Mouse (Mus musculus) lung, postnatal 10 days (tissue): ENCODE measurements around the gene D230025D16Rik.
"Not testable (repeated sequence)": the region's sequence is repeated elsewhere in the genome, so short reads cannot be mapped to it uniquely, and the experiment has no call there.

Source experiments
- DNase-seq: peaks from one replicate; pipeline ENCODE4 v3.0.0; 2021

D230025D16Rik gene

DNA sequence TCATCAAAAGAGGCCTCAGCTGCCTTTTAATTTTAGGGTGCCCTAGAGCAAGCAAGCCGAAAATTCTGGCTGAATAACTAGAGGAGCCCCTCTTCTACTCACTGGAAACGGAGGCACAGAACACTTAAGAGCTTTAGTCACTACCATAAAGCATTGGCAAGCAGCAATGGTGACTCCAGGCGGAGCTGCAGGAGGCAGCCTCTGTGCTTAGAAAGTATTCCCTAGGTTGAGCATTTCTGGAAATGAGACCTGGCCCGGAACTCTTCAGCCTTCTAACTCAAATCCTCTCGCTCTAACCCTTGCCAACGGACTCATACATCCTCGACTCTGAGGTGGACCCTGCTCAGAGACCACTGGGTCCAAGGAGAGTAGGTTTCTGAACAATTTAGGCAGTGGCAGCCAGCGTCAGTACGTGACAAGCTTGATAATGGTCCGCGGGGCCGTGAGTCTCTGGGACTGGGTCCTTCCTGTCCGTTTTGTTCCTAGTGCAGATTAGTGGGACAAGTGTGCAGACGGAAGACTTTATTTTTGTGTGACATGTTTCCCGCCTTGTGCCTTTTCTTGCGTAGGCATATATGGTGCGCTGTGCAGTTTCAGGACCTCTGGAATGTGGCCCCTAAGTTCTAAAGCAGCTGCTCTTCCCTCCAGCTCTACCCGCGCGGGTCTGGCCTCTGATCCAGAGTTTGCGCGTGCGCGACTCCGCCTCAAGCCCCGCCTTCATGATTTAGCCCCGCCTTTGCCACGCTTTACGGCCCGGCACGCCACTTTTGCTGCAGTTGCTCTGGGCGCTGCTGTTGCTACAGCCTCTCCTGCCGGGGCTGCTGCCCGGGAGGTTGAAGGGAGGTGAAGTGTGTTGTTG, at the start of gene D230025D16Rik:
Gene D230025D16Rik, plus strand, starts transcription at position 733 of the 859 bp plus-strand sequence.
- DNase-seq = peak; percentile 96

- DNase-seq = not testable (repeated sequence)
Measured at GRCm38 (mm10) chr8:105175287-105175686, 49.7 kb upstream of the D230025D16Rik start.

DNA sequence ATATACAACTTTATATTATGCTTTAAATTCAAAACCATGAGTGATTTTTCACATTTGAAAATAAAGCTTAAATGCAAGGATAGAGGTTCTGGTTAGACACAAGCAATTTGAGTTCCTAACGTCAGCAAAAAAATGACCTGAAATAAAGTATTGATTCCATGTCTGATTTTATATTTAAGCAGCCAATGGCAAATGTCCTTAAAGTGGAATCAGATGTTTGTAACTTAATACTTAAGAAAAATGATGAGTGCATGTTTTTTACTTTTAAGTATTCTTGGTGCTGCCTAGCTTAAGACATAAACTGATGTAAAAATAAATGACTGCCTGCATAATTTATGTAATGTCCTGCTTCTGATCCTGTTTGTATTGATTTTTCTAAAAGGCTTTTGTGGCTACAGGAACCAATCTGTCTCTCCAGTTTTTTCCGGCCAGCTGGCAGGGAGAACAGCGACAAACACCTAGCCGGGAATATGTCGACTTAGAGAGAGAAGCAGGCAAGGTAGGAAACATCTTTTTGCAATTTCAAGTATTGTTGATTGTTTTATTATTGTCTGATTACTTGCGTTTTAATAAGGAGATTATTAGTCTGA, 46.6 kb upstream of the D230025D16Rik start:
- no peak for DNase-seq

- no peak for DNase-seq
Measured at GRCm38 (mm10) chr8:105182201-105182600, 42.7 kb upstream of the D230025D16Rik start.

DNA sequence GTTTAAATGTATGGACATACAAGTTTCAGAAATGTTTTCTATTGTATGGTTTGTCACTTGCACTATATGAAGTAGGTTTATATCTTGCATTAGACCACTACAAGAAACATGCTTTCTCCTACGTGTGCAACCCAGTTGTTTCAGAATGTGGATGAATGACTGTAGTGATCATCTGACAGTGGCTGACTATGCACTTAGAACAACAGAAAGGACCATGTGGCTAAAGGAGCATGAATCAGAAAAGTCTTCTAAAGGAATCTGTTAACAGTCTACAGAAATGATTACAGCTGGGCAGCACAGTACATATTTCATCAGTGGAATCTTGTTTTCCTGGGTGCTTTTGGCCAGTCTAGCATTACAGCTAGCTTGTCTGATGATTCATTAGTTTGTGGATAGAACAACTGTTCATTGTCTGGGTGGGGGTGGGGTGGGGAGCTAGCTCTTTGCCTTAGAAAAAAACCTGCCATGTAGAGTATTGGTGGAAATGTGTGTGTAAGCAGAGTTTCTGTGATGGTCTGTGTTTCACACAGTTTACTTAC, 38.4 kb upstream of the D230025D16Rik start:
- no peak for DNase-seq

GRCm38 (mm10) chr8:105192182-105192581, 32.8 kb upstream of the D230025D16Rik start:
- no peak for DNase-seq

DNA sequence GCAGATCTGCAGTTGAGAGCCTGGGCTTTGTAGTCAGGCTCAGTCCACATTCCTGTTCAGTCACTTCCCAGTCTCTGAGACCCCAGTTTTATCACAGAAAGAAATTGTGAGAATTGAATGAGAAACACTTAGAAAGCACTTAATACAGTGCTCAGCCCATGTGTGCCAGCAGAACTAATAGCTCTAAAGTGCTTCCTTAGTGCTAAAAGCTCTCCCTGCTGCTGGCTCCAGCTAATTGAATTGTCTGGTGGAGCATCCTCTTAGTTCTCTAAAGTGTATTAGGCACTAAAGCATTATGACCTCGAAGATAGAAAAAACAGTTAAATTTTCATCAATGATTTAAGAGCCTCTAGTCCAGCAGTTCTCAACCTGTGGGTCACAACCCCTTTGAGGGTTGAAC, 19.2 kb upstream of the D230025D16Rik start:
- DNase-seq = no peak

DNA sequence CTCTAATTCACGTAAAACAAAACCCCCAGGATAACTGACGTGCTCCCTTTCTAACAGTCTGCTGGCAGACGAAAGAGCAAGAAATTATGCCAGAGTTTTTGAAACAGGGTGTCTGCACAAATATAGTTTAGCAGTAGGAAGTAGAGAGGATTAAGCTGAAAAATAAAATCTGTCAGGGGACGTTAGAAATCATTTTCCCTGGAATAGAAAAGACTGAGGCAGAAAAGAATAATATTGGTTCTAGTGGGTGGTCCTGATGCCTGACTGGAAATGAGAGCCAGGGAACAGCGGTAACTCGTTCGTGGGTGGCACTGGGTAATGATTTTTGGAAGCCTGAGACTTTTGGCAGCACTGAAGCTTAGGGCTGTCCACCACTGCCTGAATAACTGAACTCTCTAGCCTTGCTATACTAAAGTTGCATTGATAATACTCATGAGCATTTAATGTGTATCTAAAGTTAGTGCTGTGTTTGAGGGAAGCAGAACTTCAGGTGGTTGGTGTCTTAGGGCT, 18.1 kb upstream of the D230025D16Rik start:
- DNase-seq = no peak

- no peak for DNase-seq
Measured at GRCm38 (mm10) chr8:105207675-105208273, 17.2 kb upstream of the D230025D16Rik start.

GRCm38 (mm10) chr8:105209153-105210110, 15.5 kb upstream of the D230025D16Rik start:
- DNase-seq = no peak

- no peak for DNase-seq
Measured at GRCm38 (mm10) chr8:105214104-105214503, 10.8 kb upstream of the D230025D16Rik start.

GRCm38 (mm10) chr8:105217926-105218522, 6.9 kb upstream of the D230025D16Rik start:
- DNase-seq = peak; percentile 26

GRCm38 (mm10) chr8:105223850-105224249, 1.1 kb upstream of the D230025D16Rik start:
- DNase-seq = peak; percentile 17

- no peak for DNase-seq
Measured at GRCm38 (mm10) chr8:105225272-105225593, 288 bp downstream of the D230025D16Rik start.

DNA sequence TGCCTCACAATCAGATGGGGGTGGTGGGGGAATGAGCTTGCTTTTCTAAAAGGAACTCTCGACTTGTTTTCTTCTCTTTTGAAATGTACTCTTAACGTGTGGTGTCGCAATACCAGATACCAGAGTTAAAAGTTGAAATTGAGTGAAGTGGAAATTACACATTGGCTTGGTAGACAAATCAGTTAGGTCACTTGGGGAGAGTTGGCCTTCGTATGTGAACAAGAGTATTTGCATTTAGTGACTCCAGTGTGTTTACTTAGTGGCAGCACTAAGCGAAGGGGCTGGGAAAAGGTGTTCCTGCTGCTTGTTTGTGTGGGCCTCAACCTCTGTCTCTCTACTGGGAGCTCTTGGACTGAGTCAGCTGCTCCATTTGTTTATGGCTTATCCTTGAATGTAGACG, 972 bp downstream of the D230025D16Rik start:
- peak; percentile 52 for DNase-seq

DNA sequence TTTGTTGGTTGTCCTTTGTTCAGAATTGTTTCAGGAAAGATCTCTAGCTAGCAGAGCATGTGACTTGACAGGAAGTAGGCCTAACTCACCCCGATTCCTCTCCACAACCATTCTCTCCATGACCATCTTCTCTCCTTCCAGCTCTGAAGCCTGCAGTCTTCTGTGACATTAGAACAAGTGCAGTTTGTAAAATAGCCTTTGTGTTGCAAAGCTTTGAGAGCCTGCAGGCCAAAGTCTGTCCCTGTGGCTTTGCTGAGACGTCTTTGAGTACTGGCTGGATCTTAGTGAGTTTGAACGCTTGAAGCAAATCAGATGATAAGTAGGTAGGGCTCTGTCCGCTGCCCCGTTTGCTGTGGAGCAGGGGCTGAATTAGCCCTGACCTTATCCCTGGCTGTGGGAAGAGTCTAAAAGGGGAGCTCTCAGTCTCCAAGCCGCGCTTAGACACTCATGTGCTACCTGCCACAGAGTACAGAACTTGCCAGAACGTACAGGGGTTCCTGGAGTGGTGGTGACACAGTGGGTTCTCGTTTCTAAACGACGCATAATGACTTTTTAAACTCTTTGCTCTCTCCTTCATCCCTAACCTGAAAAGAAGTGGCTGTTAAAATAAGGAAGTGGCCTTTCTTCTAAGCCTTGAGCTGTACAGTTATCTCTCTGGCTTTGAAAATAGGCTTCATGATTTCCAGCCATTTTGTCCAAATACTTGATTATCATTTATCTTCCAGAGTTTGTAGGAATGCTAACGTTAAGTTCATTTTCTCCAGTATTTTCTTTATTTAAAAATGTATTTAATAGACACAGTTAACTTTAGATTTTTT, 6.8 kb downstream of the D230025D16Rik start:
- DNase-seq = no peak

DNA sequence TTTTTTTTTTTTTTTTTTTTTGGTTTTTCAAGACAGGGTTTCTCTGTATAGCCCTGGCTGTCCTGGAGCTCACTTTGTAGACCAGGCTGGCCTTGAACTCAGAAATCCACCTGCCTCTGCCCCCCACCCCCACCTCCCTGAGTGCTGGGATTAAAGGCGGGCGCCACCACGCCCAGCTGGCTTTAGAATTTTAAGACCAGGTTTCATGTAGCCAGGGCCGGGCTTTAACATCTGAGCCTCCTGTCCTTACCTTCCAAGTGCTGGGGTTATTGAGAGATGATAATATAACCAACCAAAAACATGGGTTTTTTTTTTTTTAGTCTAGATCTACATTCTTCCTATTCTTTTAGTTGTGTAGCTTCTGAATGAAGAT, 7.4 kb downstream of the D230025D16Rik start:
- DNase-seq = not testable (repeated sequence)

DNA sequence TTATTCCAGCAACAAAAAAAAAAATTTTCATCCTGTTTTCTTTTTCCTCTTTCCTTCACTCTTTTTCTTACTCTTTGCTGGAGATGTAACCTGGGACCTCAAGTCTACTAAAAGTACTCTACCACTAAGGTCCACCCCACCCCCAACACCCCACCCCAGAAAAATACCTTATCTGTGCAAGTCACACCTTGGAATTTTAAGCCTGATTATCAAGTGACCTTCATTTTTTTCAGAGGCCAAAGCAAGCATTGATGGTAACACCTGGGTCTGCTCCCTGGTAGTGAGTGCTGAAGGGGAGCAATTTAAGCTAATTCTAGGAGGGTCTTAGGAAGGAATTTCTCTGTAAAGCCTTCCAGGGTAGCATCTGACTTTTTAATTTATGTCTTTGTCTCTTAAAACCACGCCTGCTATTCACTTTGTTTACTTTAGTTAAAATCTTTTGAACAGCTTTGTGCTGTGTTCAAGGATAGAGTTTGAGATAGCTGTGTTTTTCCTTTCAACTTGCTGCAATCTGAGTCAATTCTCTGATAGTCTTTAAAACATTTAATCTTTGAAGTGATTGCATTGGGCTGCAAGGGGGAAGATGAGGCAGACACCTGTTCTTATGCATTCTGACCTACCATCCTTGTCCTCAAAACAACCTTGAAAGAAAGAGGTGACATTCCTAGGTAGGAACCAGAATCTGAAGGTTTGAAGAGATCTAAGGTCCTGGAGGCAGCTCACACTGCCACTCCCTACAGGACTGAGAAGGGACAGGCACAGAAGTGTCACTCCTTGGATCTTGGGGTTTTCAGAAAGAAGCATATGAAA, 8.4 kb downstream of the D230025D16Rik start:
- DNase-seq = no peak

DNA sequence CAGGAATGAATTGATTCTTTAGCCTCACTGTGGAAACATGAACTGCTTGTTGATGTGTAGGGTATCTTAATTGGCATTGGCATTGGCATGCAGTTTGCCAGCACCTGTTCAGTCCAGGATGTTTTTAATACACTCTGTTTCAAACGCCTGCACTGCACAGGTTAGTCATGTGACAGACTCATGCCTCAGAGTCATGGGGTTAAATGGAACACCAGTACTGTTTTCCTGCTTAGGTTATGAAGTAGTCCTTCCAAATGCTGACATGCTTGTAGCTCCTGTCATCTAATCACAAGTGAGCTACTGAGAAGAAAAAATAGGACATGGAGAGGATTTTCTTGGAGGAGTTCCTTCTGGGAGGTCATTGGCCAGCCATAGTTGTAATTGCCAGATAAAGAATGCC, 10.3 kb downstream of the D230025D16Rik start:
- DNase-seq = no peak
